Mouse (Mus musculus): ENCODE measurements around the gene Vpreb3.

DNA sequence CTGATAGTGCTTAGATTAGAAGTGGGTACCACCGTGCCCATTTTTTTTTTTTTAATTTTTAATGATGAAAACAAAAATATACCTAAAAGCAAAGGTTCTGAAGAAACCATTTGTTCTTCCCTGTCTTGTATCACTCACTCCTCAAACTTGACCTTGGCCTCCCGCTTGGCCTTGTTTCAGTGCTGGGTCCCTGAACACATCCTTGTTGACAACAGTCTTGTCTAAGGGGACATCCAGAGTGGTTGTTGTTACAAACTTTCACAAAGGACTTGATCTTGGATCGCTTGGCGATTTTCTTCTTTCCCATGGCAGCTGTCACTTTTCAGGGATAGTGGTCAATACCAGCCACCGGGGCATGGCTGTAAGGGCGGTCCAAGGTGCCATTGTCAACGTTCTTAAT, 2.4 kb downstream of the Vpreb3 start:
- TF ChIP-seq CTCF (IDR thresholded peaks at IDR 0.05; ENCODE audit: low read depth) (no peak), EP300 (optimal IDR thresholded peaks at IDR 0.05) (no peak)

Data from stomach, postnatal 0 days (tissue).